Comparison of ENCODE assay signal across 21 mouse cellular contexts in the genomic region with DNA sequence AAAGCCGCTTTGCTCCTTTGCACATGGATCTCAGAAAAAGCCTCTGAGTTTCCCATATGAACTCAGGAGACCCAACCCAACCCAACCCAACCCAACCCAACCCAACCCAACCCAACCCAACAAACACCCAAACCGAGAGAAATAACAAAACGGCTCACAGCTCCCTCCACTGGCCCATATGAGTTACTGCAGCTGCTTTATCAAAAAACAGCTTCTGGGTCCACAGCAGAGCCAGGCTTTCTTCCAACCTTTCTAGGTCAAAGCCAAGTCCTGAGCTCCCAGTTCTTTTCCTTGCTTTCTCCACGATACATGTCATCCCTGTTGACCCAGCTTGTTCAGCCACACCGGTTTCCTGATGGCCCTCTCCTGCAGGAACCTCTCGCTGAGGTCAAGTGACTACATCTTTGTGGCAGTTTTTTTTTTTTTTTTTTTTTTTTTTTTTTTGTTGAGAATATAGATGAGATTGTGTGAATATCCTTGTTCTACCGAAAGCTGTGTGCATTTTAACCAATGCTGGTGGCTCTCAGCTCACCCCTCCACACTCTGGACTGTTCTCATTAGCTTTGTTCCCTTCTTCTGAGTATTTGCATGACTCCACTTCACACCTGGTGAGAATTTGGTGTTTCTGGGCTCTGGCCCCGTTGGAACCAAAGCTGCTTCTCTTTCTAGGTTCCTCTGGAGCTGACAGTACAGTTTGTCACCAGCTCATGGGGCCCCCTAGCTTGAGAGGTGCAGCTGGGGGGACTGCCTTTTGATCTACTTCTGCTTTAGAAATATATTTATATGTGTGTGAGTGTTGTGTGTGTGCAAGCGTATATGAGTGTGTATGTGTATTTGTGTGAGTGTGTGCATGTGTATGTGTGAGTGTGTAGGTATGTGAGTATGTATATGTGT. TPM values are rescaled to one million over a fixed set of nuclear protein-coding genes. Genes with fewer than 3 reads are reported as not detected.
DNase-seq lines count a peak whose midpoint lies in the region; ATAC-seq and TF ChIP-seq lines count a peak whose summit lies in the region.
"Had no signal": no experiment of that assay in that cellular context is flagged by ENCODE, and none has a peak within 500 bp of the region (broad histone marks: within the 10 kb centered on the region; RNA-seq: fewer than 3 reads in every experiment).

No protein-coding gene starts in this region.

- H3K36me3 ChIP-seq in kidney, adult 2 months (ENCODE audit: control insufficient read depth, insufficient read depth, low read length) = no peaks in the 10 kb centered on the region
- H3K36me3 ChIP-seq in ES-Bruce4 (ENCODE audit: control insufficient read depth, insufficient read depth, low read length, poor library complexity, severe bottlenecking) = no peaks in the 10 kb centered on the region
- H3K36me3 ChIP-seq: heart, embryonic 15.5 days; limb, embryonic 15.5 days; midbrain, embryonic 12.5 days had no signal

- ATAC-seq in common myeloid progenitor, adult 5-6 weeks (replicated peaks; ENCODE audit: low read depth, poor library complexity, severe bottlenecking) = 0 out of 2 replicates have a peak, but pooled peaks have one; percentile 29
- no peak for ATAC-seq in megakaryocyte-erythroid progenitor cell, adult 5-6 weeks (replicated peaks; ENCODE audit: low FRiP score, low TSS enrichment, poor library complexity, severe bottlenecking)
- ATAC-seq: hindbrain, postnatal 0 days; lung, postnatal 0 days had no signal

- H3K9ac ChIP-seq in ES-Bruce4 (ENCODE audit: low read depth, poor library complexity, severe bottlenecking) = no peak overlapping the region
- H3K9ac ChIP-seq: heart, embryonic 15.5 days; limb, embryonic 15.5 days; midbrain, embryonic 12.5 days had no signal

- no peak overlapping the region for H3K4me3 ChIP-seq in kidney, adult 2 months (ENCODE audit: insufficient read depth, low read depth, low read length)
- no peak overlapping the region for H3K4me3 ChIP-seq in ES-Bruce4 (ENCODE audit: low read depth, low read length)
- H3K4me3 ChIP-seq: heart, embryonic 15.5 days; limb, embryonic 15.5 days; midbrain, embryonic 12.5 days had no signal

- H3K27ac ChIP-seq in kidney, adult 2 months (ENCODE audit: insufficient read depth, low read depth, low read length) = no peak overlapping the region
- H3K27ac ChIP-seq in ES-Bruce4 (ENCODE audit: insufficient read depth, low read length) = no peak overlapping the region
- H3K27ac ChIP-seq: heart, embryonic 15.5 days; hindbrain, postnatal 0 days; limb, embryonic 15.5 days; midbrain, embryonic 12.5 days had no signal

- no peaks in the 10 kb centered on the region for H3K9me3 ChIP-seq in ES-Bruce4 (replicated peaks; ENCODE audit: control insufficient read depth, insufficient read depth, low read length, poor library complexity, severe bottlenecking)
- H3K9me3 ChIP-seq: heart, embryonic 15.5 days; limb, embryonic 15.5 days; midbrain, embryonic 12.5 days had no signal

- WGBS in kidney, adult 2 months = 60% methylated on average over 9 of the region's 9 CpGs

- no peak for TF ChIP-seq EP300 in ES-Bruce4 (IDR thresholded peaks at IDR 0.05; ENCODE audit: insufficient read depth, low read depth, low read length)

- 0 out of 2 replicates have a peak, but pooled peaks have one; percentile 10 for TF ChIP-seq CTCF in kidney, adult 2 months (conservative IDR thresholded peaks at IDR 0.05; ENCODE audit: insufficient read depth, insufficient read length, low read depth, low read length)
- peak; percentile 23 for TF ChIP-seq CTCF in ES-Bruce4 (IDR thresholded peaks at IDR 0.05; ENCODE audit: low read depth, low read length)

- DNase-seq in kidney, adult 2 months = no peak
- no peak for DNase-seq in kidney, adult 8-10 months
- DNase-seq in CD4-positive helper T cell, adult 2 months (ENCODE audit: low read depth, low spot score) = peak; percentile 15
- no peak for DNase-seq in frontal cortex, postnatal 25 days (ENCODE audit: low spot score in 2 of 2)
- DNase-seq: adrenal gland, postnatal 36 days; cerebellum, adult 11-12 months; embryo, embryonic 11 days; gastrocnemius, postnatal 10 days; kidney, postnatal 14 days had no signal

- H3K4me1 ChIP-seq in kidney, adult 2 months (ENCODE audit: control insufficient read depth, insufficient read depth, low read length) = no peaks in the 10 kb centered on the region
- H3K4me1 ChIP-seq in ES-Bruce4 (ENCODE audit: control insufficient read depth, insufficient read depth, low read length) = no peaks in the 10 kb centered on the region
- H3K4me1 ChIP-seq: heart, embryonic 15.5 days; limb, embryonic 15.5 days; midbrain, embryonic 12.5 days had no signal

- TF ChIP-seq POLR2A in kidney, adult 2 months (IDR thresholded peaks at IDR 0.05; ENCODE audit: low read depth, low read length) = no peak
- TF ChIP-seq POLR2A in ES-Bruce4 (IDR thresholded peaks at IDR 0.05; ENCODE audit: insufficient read depth, low read length) = no peak

- H3K27me3 ChIP-seq in kidney, adult 2 months (replicated peaks; ENCODE audit: control insufficient read depth, insufficient read depth, low read length) = no peaks in the 10 kb centered on the region
- H3K27me3 ChIP-seq in ES-Bruce4 (ENCODE audit: control insufficient read depth, insufficient read depth, low read length, poor library complexity, severe bottlenecking) = no peaks in the 10 kb centered on the region
- H3K27me3 ChIP-seq: heart, embryonic 15.5 days; limb, embryonic 15.5 days; midbrain, embryonic 12.5 days had no signal

RNA-seq across cellular contexts. Expression of gene Wap, which starts 9.6 kb away (rescaled TPM):
- polyA plus RNA-seq in kidney, adult 2 months (2012; rRNA removed) = not detected in 2 replicates
- not detected in 2 replicates for polyA plus RNA-seq in ES-Bruce4 (2011; ENCODE audit: insufficient read depth, insufficient read length, low read depth, missing spikeins)
- not detected in 2 replicates for total RNA-seq in common myeloid progenitor, adult 5-6 weeks (2017)
- total RNA-seq in megakaryocyte-erythroid progenitor cell, adult 5-6 weeks (2014; fragmentation: Nextera tagmentation) = not detected in 2 replicates
- not detected in 2 replicates for total RNA-seq in megakaryocyte-erythroid progenitor cell, adult 5-6 weeks (2017)
- total RNA-seq: adrenal gland, postnatal 36 days; gastrocnemius, postnatal 10 days; hindbrain, postnatal 0 days; left cerebral cortex, adult 8-10 months had no signal
- polyA plus RNA-seq: heart, embryonic 15.5 days; hindbrain, postnatal 0 days; limb, embryonic 15.5 days; lung, postnatal 0 days; midbrain, embryonic 12.5 days; neural tube, embryonic 11.5 days; small intestine, adult 2 months; testis, adult 2 months had no signal

RNA-seq across cellular contexts. Expression of gene Ramp3, which starts 10.2 kb away (rescaled TPM):
- polyA plus RNA-seq in kidney, adult 2 months (2012; rRNA removed) = 40.1 and 41.0 TPM in 2 replicates
- polyA plus RNA-seq in ES-Bruce4 (2011; ENCODE audit: insufficient read depth, insufficient read length, low read depth, missing spikeins) = 6.2 and 8.2 TPM in 2 replicates
- not detected in 2 replicates for total RNA-seq in common myeloid progenitor, adult 5-6 weeks (2017)
- not detected in 2 replicates for total RNA-seq in megakaryocyte-erythroid progenitor cell, adult 5-6 weeks (2014; fragmentation: Nextera tagmentation)
- total RNA-seq in megakaryocyte-erythroid progenitor cell, adult 5-6 weeks (2017) = not detected in 2 replicates

RNA-seq across cellular contexts. Expression of gene Tbrg4, which starts 22.2 kb away (rescaled TPM):
- 73.9 and 85.3 TPM in 2 replicates for polyA plus RNA-seq in kidney, adult 2 months (2012; rRNA removed)
- polyA plus RNA-seq in ES-Bruce4 (2011; ENCODE audit: insufficient read depth, insufficient read length, low read depth, missing spikeins) = 92.5 and 97.4 TPM in 2 replicates
- 33.6 and 73.2 TPM in 2 replicates for total RNA-seq in common myeloid progenitor, adult 5-6 weeks (2017)
- total RNA-seq in megakaryocyte-erythroid progenitor cell, adult 5-6 weeks (2014; fragmentation: Nextera tagmentation) = 113 and 130 TPM in 2 replicates
- 27.5 and 51.5 TPM in 2 replicates for total RNA-seq in megakaryocyte-erythroid progenitor cell, adult 5-6 weeks (2017)

RNA-seq across cellular contexts. Expression of gene Nacad, which starts 42.2 kb away (rescaled TPM):
- polyA plus RNA-seq in kidney, adult 2 months (2012; rRNA removed) = 2.2 and 2.7 TPM in 2 replicates
- polyA plus RNA-seq in ES-Bruce4 (2011; ENCODE audit: insufficient read depth, insufficient read length, low read depth, missing spikeins) = 0.50 and 0.90 TPM in 2 replicates
- total RNA-seq in common myeloid progenitor, adult 5-6 weeks (2017) = not detected in 2 replicates
- total RNA-seq in megakaryocyte-erythroid progenitor cell, adult 5-6 weeks (2014; fragmentation: Nextera tagmentation) = not detected in 2 replicates
- total RNA-seq in megakaryocyte-erythroid progenitor cell, adult 5-6 weeks (2017) = not detected in 2 replicates
